Mouse (Mus musculus) heart, adult 2 months (tissue): ENCODE measurements around the gene Got2.

Experiments used
- CTCF ChIP-seq: fragments of 200-600 bp; IDR thresholded peaks from 2 replicates; pipeline ENCODE4 v1.8.1; 2022; ENCODE audit warnings: antibody characterized with exemption, mild to moderate bottlenecking, moderate library complexity
- EP300 ChIP-seq: fragments of 200-500 bp; IDR thresholded peaks from 2 replicates; pipeline ENCODE4 v1.6.1; 2011; ENCODE audit warnings: low read depth, low read length, control low read depth; ENCODE audit not compliant: insufficient read depth
- POLR2A ChIP-seq: fragments of 200-500 bp; IDR thresholded peaks from 2 replicates; pipeline ENCODE4 v1.6.1; 2011; ENCODE audit warnings: mild to moderate bottlenecking, low read depth, low read length, control low read depth; ENCODE audit not compliant: insufficient read depth

- TF ChIP-seq EP300, result no peak
- TF ChIP-seq CTCF, result no peak
- no peak for TF ChIP-seq POLR2A
These were observed 8.5 kb downstream of the Got2 start for GRCm38 (mm10) chr8:95879823-95880222.
